Mouse (Mus musculus) CH12.LX (cell line): Measurements from ENCODE around the gene Lrrc23. TPM values are rescaled to one million over a fixed set of nuclear protein-coding genes. Genes with fewer than 3 reads are reported as not detected.

ENCODE experiments used
- DNase-seq: peaks from one replicate; pipeline ENCODE4 v3.0.0-alpha.2; 2013; ENCODE audit errors: extremely low read depth
- H3K27ac ChIP-seq: 2 replicates; pipeline ENCODE4 v1.5.1; 2012; ENCODE audit warnings: low read depth, mild to moderate bottlenecking, control low read depth, moderate library complexity; ENCODE audit not compliant: insufficient read depth
- H3K27me3 ChIP-seq: replicated peaks from 2 replicates; pipeline ENCODE3; 2012; ENCODE audit warnings: inconsistent platforms
- H3K36me3 ChIP-seq, 2 experiments: replicated peaks in 1 of 2; 2 replicates each; pipeline versions ENCODE3 to v1.6.1; 2012; ENCODE audit warnings: inconsistent platforms in 1 of 2, low read length in 1 of 2, mild to moderate bottlenecking in 1 of 2, mixed read lengths in 1 of 2, moderate library complexity in 1 of 2; ENCODE audit not compliant: control insufficient read depth in 1 of 2, insufficient read depth in 1 of 2
- H3K4me1 ChIP-seq, 2 experiments: 2 replicates each; pipeline ENCODE4 v1.6.1; 2012; ENCODE audit warnings: inconsistent platforms in 1 of 2, moderate library complexity in 1 of 2; ENCODE audit not compliant: insufficient read depth in 2 of 2, control insufficient read depth in 1 of 2
- H3K4me2 ChIP-seq: 2 replicates; pipeline ENCODE4 v1.6.1; 2012; ENCODE audit warnings: low read depth, mild to moderate bottlenecking, control low read depth; ENCODE audit not compliant: poor library complexity, insufficient read depth, severe bottlenecking
- H3K4me3 ChIP-seq, 3 experiments: fragments of 150-350 bp in 1 of 3; sonication (generic) in 1 of 3; replicated peaks in 1 of 3; 2 replicates each; pipeline versions ENCODE3 to v1.5.1; 2011 to 2012; ENCODE audit warnings: low read depth in 2 of 3, low read length in 2 of 3, mild to moderate bottlenecking in 2 of 3, moderate library complexity in 2 of 3, control low read depth in 1 of 3, improper control_type of control experiment in 1 of 3, inconsistent platforms in 1 of 3, mixed read lengths in 1 of 3; ENCODE audit not compliant: poor library complexity in 1 of 3
- H3K79me2 ChIP-seq: replicated peaks from 2 replicates; pipeline ENCODE4 v1.6.1; 2012; ENCODE audit warnings: mild to moderate bottlenecking, moderate library complexity; ENCODE audit not compliant: control insufficient read depth, poor library complexity, insufficient read depth, severe bottlenecking; ENCODE audit errors: extremely low read depth
- H3K9ac ChIP-seq: 2 replicates; pipeline ENCODE4 v1.6.1; 2012; ENCODE audit warnings: low read depth, mild to moderate bottlenecking, control low read depth, moderate library complexity; ENCODE audit not compliant: insufficient read depth
- H3K9me3 ChIP-seq: replicated peaks from 2 replicates; pipeline ENCODE3; 2012; ENCODE audit warnings: low read length, inconsistent platforms, mixed read lengths
- BHLHE40 ChIP-seq: IDR thresholded peaks from 2 replicates; pipeline ENCODE4 v1.6.1; 2011; ENCODE audit warnings: mild to moderate bottlenecking, low read depth, low read length, improper control_type of control experiment
- CHD2 ChIP-seq: IDR thresholded peaks from 2 replicates; pipeline ENCODE4 v1.6.1; 2011; ENCODE audit warnings: low read length, improper control_type of control experiment
- CTCF ChIP-seq, 2 experiments: IDR thresholded peaks in 1 of 2; conservative IDR thresholded peaks in 1 of 2; 2 replicates each; pipeline ENCODE4 v1.5.1; 2011 to 2012; ENCODE audit warnings: low read depth in 2 of 2, low read length in 2 of 2, improper control_type of control experiment in 1 of 2, inconsistent platforms in 1 of 2, mild to moderate bottlenecking in 1 of 2, moderate library complexity in 1 of 2
- E2F4 ChIP-seq: IDR thresholded peaks from 2 replicates; pipeline ENCODE4 v1.6.1; 2011; ENCODE audit warnings: low read depth, low read length, improper control_type of control experiment; ENCODE audit not compliant: insufficient replicate concordance
- ELF1 ChIP-seq: IDR thresholded peaks from 2 replicates; pipeline ENCODE4 v1.6.1; 2014; ENCODE audit warnings: low read depth, mild to moderate bottlenecking, inconsistent platforms, low read length, improper control_type of control experiment
- ETS1 ChIP-seq: conservative IDR thresholded peaks from 2 replicates; pipeline ENCODE4 v1.6.1; 2012; ENCODE audit warnings: low read depth, mild to moderate bottlenecking, inconsistent platforms, low read length, improper control_type of control experiment, moderate library complexity
- GABPA ChIP-seq: IDR thresholded peaks from 2 replicates; pipeline ENCODE4 v1.6.1; 2012; ENCODE audit warnings: low read depth, low read length, improper control_type of control experiment, inconsistent platforms; ENCODE audit not compliant: insufficient replicate concordance
- JUND ChIP-seq: conservative IDR thresholded peaks from 2 replicates; pipeline ENCODE4 v1.6.1; 2011; ENCODE audit warnings: low read depth, low read length, improper control_type of control experiment
- MAFK ChIP-seq: IDR thresholded peaks from 2 replicates; pipeline ENCODE4 v1.6.1; 2011; ENCODE audit warnings: low read length, improper control_type of control experiment; ENCODE audit not compliant: insufficient replicate concordance
- MXI1 ChIP-seq: IDR thresholded peaks from 2 replicates; pipeline ENCODE4 v1.6.1; 2011; ENCODE audit warnings: mild to moderate bottlenecking, low read depth, low read length, improper control_type of control experiment
- NELFE ChIP-seq: IDR thresholded peaks from 2 replicates; pipeline ENCODE4 v1.6.1; 2011; ENCODE audit warnings: low read depth, low read length, improper control_type of control experiment
- PAX5 ChIP-seq: IDR thresholded peaks from 2 replicates; pipeline ENCODE4 v1.6.1; 2012; ENCODE audit warnings: low read length, inconsistent platforms, mixed read lengths
- POLR2A ChIP-seq: IDR thresholded peaks from 2 replicates; pipeline ENCODE4 v1.6.1; 2011; ENCODE audit warnings: low read depth, mild to moderate bottlenecking, improper control_type of control experiment, low read length
- POLR2AphosphoS2 ChIP-seq: IDR thresholded peaks from 2 replicates; pipeline ENCODE4 v1.6.1; 2011; ENCODE audit warnings: low read depth, low read length, improper control_type of control experiment
- RAD21 ChIP-seq: IDR thresholded peaks from 2 replicates; pipeline ENCODE4 v1.6.1; 2011; ENCODE audit warnings: low read depth, mild to moderate bottlenecking, low read length, improper control_type of control experiment, moderate library complexity
- RCOR1 ChIP-seq: conservative IDR thresholded peaks from 2 replicates; pipeline ENCODE4 v1.6.1; 2012; ENCODE audit warnings: low read depth, mild to moderate bottlenecking, inconsistent platforms, low read length, improper control_type of control experiment
- SIN3A ChIP-seq: IDR thresholded peaks from 2 replicates; pipeline ENCODE4 v1.6.1; 2012; ENCODE audit warnings: low read length, improper control_type of control experiment, inconsistent platforms
- TBP ChIP-seq: conservative IDR thresholded peaks from 2 replicates; pipeline ENCODE4 v1.6.1; 2011; ENCODE audit warnings: low read depth, low read length, improper control_type of control experiment
- ZC3H11A ChIP-seq: IDR thresholded peaks from 2 replicates; pipeline ENCODE4 v1.6.1; 2012; ENCODE audit warnings: low read depth, mild to moderate bottlenecking, inconsistent platforms, low read length, improper control_type of control experiment
- ZMIZ1 ChIP-seq: IDR thresholded peaks from 2 replicates; pipeline ENCODE4 v1.6.1; 2012; ENCODE audit warnings: low read depth, mild to moderate bottlenecking, inconsistent platforms, low read length, improper control_type of control experiment
- ZNF384 ChIP-seq: IDR thresholded peaks from 2 replicates; pipeline ENCODE4 v1.6.1; 2012; ENCODE audit warnings: low read depth, low read length, improper control_type of control experiment, inconsistent platforms
- dilution Hi-C: fragments of 300-500 bp; cut with MboI; formaldehyde crosslinking; loops from 2 replicates; pipeline ENCODE4 v1.14.3; 2020; ENCODE audit warnings: low sequenced_read_pairs; ENCODE audit not compliant: extremely low pct_unique_long_range_greater_than_20kb, extremely low pct_ligation_motif_present
- in situ Hi-C: fragments of 300-500 bp; cut with MboI; formaldehyde crosslinking; loops from 3 replicates; pipeline ENCODE4 v1.14.3; 2019; ENCODE audit warnings: low sequenced_read_pairs, low pct_ligation_motif_present, low pct_unique_long_range_greater_than_20kb, mixed read lengths
- polyA plus RNA-seq: library from polyadenylated mRNA; unstranded; fragments of >175 nt; gene quantifications from 2 replicates; pipeline ENCODE4 v1.2.1, GENCODE M21; 2012; ENCODE audit warnings: low read depth; ENCODE audit not compliant: insufficient read length
- total RNA-seq, 2 experiments: library from RNA; depleted of rRNA; stranded (reverse); fragments of 300-350 nt in 1 of 2; fragments of >200 nt in 1 of 2; gene quantifications; 2 replicates each; pipeline ENCODE4 v1.2.3; 2012 to 2014

Gene Lrrc23
- total and polyA plus RNA-seq, 3 experiments = 0.20 TPM; not detected in 2

- no peaks in the 10 kb centered on the region for H3K4me1 ChIP-seq
- no peak for TF ChIP-seq TBP
- peak; percentile 76; the same call in 1 of the 2 replicates for TF ChIP-seq POLR2AphosphoS2
- H3K36me3 ChIP-seq = peaks cover 0 to 2% of the 10 kb centered on the region in 2 experiments
- H3K79me2 ChIP-seq = no peaks in the 10 kb centered on the region
- H3K27me3 ChIP-seq = no peaks in the 10 kb centered on the region
- H3K9ac ChIP-seq = no peak overlapping the region
- H3K27ac ChIP-seq = no peak overlapping the region
- no peaks in the 10 kb centered on the region for H3K9me3 ChIP-seq
- no peak overlapping the region for H3K4me2 ChIP-seq
- in situ Hi-C loops = no loop called here
- no peak overlapping the region for H3K4me3 ChIP-seq
- no peak for DNase-seq
- dilution Hi-C loops = no loop called here
These were observed 16.7 kb upstream of the Lrrc23 start for GRCm38 (mm10) chr6:124796200-124796599.

DNA sequence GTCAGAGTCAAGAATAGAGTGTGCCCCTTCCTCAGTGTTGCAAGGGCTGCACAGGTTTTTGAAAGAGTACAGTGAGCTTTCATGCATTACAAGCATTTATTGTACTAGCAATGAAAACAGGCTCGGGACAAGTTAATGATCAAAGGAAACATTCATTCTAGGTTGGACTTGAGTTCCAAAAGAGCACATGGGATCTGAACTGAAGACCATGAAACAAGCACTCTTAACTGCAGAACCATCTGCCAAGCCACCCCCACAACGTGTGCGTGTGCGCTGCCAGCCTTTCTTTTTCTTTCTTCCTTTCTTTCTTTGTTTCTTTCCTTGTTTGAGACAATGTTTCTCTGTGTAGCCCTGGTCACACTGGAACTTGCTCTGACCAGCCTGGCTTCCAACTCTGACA lies 16.3 kb upstream of the Lrrc23 start:
- H3K4me3 ChIP-seq = no peak overlapping the region
- no peaks in the 10 kb centered on the region for H3K27me3 ChIP-seq
- no peak overlapping the region for H3K4me2 ChIP-seq
- no peaks in the 10 kb centered on the region for H3K9me3 ChIP-seq
- H3K79me2 ChIP-seq = no peaks in the 10 kb centered on the region
- no peak overlapping the region for H3K27ac ChIP-seq
- H3K9ac ChIP-seq = no peak overlapping the region
- in situ Hi-C loops (no loop called here), dilution Hi-C loops (no loop called here)
- TF ChIP-seq POLR2A = no peak
- no peak for TF ChIP-seq TBP
- no peak for TF ChIP-seq RAD21
- TF ChIP-seq RCOR1 = no peak
- no peak for TF ChIP-seq ZC3H11A
- no peak for TF ChIP-seq ETS1
- TF ChIP-seq BHLHE40 = no peak
- no peak for TF ChIP-seq NELFE
- TF ChIP-seq SIN3A = no peak
- no peak for TF ChIP-seq JUND
- no peak for TF ChIP-seq ZMIZ1
- TF ChIP-seq MAFK = no peak
- TF ChIP-seq GABPA = no peak
- TF ChIP-seq ELF1 = no peak
- no peak for TF ChIP-seq ZNF384
- no peak for TF ChIP-seq MXI1
- no peak for TF ChIP-seq CHD2
- no peak for TF ChIP-seq PAX5
- no peak for TF ChIP-seq CTCF (conservative IDR thresholded peaks at IDR 0.05 in 1 of 2, IDR thresholded peaks at IDR 0.05 in 1 of 2; ENCODE audit: low read depth in 2 of 2, low read length in 2 of 2)
- TF ChIP-seq E2F4 = no peak
- H3K4me1 ChIP-seq = no peaks in the 10 kb centered on the region
- peaks cover 0 to 5% of the 10 kb centered on the region in 2 experiments for H3K36me3 ChIP-seq
- DNase-seq = no peak
